Mouse (Mus musculus): ENCODE measurements around the gene Atpaf2. TPM values are rescaled to one million over a fixed set of nuclear protein-coding genes. Genes with fewer than 3 reads are reported as not detected.
A peak's percentile ranks its signal among the peaks of the same experiment; 100 is the strongest.

Atpaf2 gene
- polyA plus RNA-seq, 1 experiment from 2014 or later = 30.7 TPM

GRCm38 (mm10) chr11:60360631-60361201 is 57.5 kb downstream of the Atpaf2 start:
- Histone ChIP-seq H3K27ac (replicated peaks) (peak overlapping the region; percentile 65), H3K9ac (ENCODE audit: low read length) (no peak overlapping the region), H3K27me3 (ENCODE audit: control insufficient read depth, insufficient read depth, low read length) (no peaks in the 10 kb centered on the region), H3K4me2 (replicated peaks; ENCODE audit: low read depth) (no peak overlapping the region), H3K4me1 (replicated peaks; ENCODE audit: control insufficient read depth, insufficient read depth) (0 out of 2 replicates have a peak, but pooled peaks cover 2% of the 10 kb centered on the region), H3K4me3 (ENCODE audit: low read depth, low read length) (no peak overlapping the region), H3K36me3 (ENCODE audit: control insufficient read depth, insufficient read depth, low read length) (no peaks in the 10 kb centered on the region), H3K9me3 (ENCODE audit: control insufficient read depth, low read length) (no peaks in the 10 kb centered on the region)
- ATAC-seq (ENCODE audit: low FRiP score, low TSS enrichment) (peak; percentile 47), DNase-seq (ENCODE audit: low spot score) (no peak)
- WGBS = 55% methylated on average over 5 of the region's 5 CpGs
- TF ChIP-seq EP300 (optimal IDR thresholded peaks at IDR 0.05) (no peak), CTCF (IDR thresholded peaks at IDR 0.05; ENCODE audit: low read depth) (no peak)

- Histone ChIP-seq H3K4me1 (replicated peaks; ENCODE audit: control insufficient read depth, insufficient read depth) (0 out of 2 replicates have a peak, but pooled peaks cover 2% of the 10 kb centered on the region), H3K4me3 (ENCODE audit: low read depth, low read length) (no peak overlapping the region), H3K4me2 (replicated peaks; ENCODE audit: low read depth) (no peak overlapping the region), H3K27me3 (ENCODE audit: control insufficient read depth, insufficient read depth, low read length) (no peaks in the 10 kb centered on the region), H3K36me3 (ENCODE audit: control insufficient read depth, insufficient read depth, low read length) (no peaks in the 10 kb centered on the region), H3K9ac (ENCODE audit: low read length) (no peak overlapping the region), H3K9me3 (ENCODE audit: control insufficient read depth, low read length) (no peaks in the 10 kb centered on the region), H3K27ac (replicated peaks) (peak overlapping the region; percentile 25)
- DNase-seq (ENCODE audit: low spot score) (no peak), ATAC-seq (ENCODE audit: low FRiP score, low TSS enrichment) (peak; percentile 10; the same call in 1 of the 2 replicates)
- no peak for TF ChIP-seq EP300 (optimal IDR thresholded peaks at IDR 0.05)
- no peak for TF ChIP-seq CTCF (IDR thresholded peaks at IDR 0.05; ENCODE audit: low read depth)
- 81% methylated on average over 1 of the region's 1 CpGs for WGBS
Measured at GRCm38 (mm10) chr11:60359936-60360335, 58.3 kb downstream of the Atpaf2 start.

GRCm38 (mm10) chr11:60359138-60359537 is 59.1 kb downstream of the Atpaf2 start:
- WGBS = 64% methylated on average over 5 of the region's 5 CpGs
- Histone ChIP-seq H3K27me3 (ENCODE audit: control insufficient read depth, insufficient read depth, low read length) (no peaks in the 10 kb centered on the region), H3K9me3 (ENCODE audit: control insufficient read depth, low read length) (no peaks in the 10 kb centered on the region), H3K4me1 (replicated peaks; ENCODE audit: control insufficient read depth, insufficient read depth) (0 out of 2 replicates have a peak, but pooled peaks cover 2% of the 10 kb centered on the region), H3K27ac (replicated peaks) (peak overlapping the region; percentile 25; the same call in 1 of the 2 replicates), H3K4me2 (replicated peaks; ENCODE audit: low read depth) (no peak overlapping the region), H3K36me3 (ENCODE audit: control insufficient read depth, insufficient read depth, low read length) (no peaks in the 10 kb centered on the region), H3K9ac (ENCODE audit: low read length) (no peak overlapping the region), H3K4me3 (ENCODE audit: low read depth, low read length) (no peak overlapping the region)
- no peak for DNase-seq (ENCODE audit: low spot score)
- ATAC-seq (ENCODE audit: low FRiP score, low TSS enrichment) = no peak
- no peak for TF ChIP-seq EP300 (optimal IDR thresholded peaks at IDR 0.05)
- TF ChIP-seq CTCF (IDR thresholded peaks at IDR 0.05; ENCODE audit: low read depth) = no peak

DNA sequence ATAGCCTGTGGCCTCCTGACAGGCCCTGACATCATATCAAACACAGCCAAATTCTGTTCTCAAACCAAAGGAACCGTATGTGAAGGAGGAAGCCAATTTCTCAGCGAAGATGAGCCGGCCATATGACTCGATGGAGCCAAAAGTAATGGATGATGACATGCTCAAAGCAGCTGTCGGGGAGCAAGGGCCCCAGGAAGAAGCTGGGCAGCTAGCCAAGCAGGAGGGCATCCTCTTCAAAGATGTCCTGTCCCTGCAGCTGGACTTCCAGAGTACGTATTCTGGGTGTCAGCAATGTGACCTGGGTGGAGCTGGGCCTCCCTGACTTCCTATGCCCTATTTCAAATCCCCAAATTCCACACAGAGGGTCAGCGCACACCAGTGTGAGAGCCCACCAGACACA is 59.7 kb downstream of the Atpaf2 start:
- no peaks in the 10 kb centered on the region for H3K27me3 ChIP-seq (ENCODE audit: control insufficient read depth, insufficient read depth, low read length)
- no peak overlapping the region for H3K9ac ChIP-seq (ENCODE audit: low read length)
- no peak for DNase-seq (ENCODE audit: low spot score)
- ATAC-seq (ENCODE audit: low FRiP score, low TSS enrichment) = no peak
- no peak overlapping the region for H3K4me3 ChIP-seq (ENCODE audit: low read depth, low read length)
- 47% methylated on average over 7 of the region's 7 CpGs for WGBS
- no peak for TF ChIP-seq CTCF (IDR thresholded peaks at IDR 0.05; ENCODE audit: low read depth)
- TF ChIP-seq EP300 (optimal IDR thresholded peaks at IDR 0.05) = no peak
- no peaks in the 10 kb centered on the region for H3K9me3 ChIP-seq (ENCODE audit: control insufficient read depth, low read length)
- no peak overlapping the region for H3K4me2 ChIP-seq (replicated peaks; ENCODE audit: low read depth)
- 0 out of 2 replicates have a peak overlapping the region, but pooled peaks have one; percentile 35 for H3K27ac ChIP-seq (replicated peaks)
- no peaks in the 10 kb centered on the region for H3K36me3 ChIP-seq (ENCODE audit: control insufficient read depth, insufficient read depth, low read length)
- 0 out of 2 replicates have a peak, but pooled peaks cover 2% of the 10 kb centered on the region for H3K4me1 ChIP-seq (replicated peaks; ENCODE audit: control insufficient read depth, insufficient read depth)

DNA sequence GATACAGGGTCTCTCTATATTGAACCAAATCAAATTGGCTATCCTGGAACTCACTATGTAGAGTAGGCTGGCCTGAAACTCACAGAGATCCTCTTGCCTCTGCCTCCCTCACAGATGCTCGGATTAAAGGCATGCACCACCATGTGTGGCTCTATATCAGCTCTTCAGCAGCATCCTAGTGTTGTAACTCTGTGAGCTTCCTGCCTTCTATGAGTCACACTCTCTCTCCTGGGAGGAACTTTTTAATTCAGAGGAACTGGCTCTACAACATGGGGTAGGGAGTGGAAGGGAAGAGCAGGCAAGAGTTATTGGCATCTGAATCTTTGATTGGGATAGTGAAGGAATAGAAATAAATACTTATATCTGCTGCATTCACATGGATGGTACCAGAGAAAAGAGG is 61.1 kb downstream of the Atpaf2 start:
- no peak for TF ChIP-seq CTCF (IDR thresholded peaks at IDR 0.05; ENCODE audit: low read depth)
- no peak for TF ChIP-seq EP300 (optimal IDR thresholded peaks at IDR 0.05)
- 44% methylated on average over 1 of the region's 1 CpGs for WGBS
- Histone ChIP-seq H3K27me3 (ENCODE audit: control insufficient read depth, insufficient read depth, low read length) (no peaks in the 10 kb centered on the region), H3K9me3 (ENCODE audit: control insufficient read depth, low read length) (no peaks in the 10 kb centered on the region), H3K9ac (ENCODE audit: low read length) (no peak overlapping the region), H3K27ac (replicated peaks) (peak overlapping the region; percentile 67; the same call in 1 of the 2 replicates), H3K4me2 (replicated peaks; ENCODE audit: low read depth) (no peak overlapping the region), H3K4me3 (ENCODE audit: low read depth, low read length) (no peak overlapping the region), H3K36me3 (ENCODE audit: control insufficient read depth, insufficient read depth, low read length) (no peaks in the 10 kb centered on the region), H3K4me1 (replicated peaks; ENCODE audit: control insufficient read depth, insufficient read depth) (peaks cover 4% of the 10 kb centered on the region)
- DNase-seq (ENCODE audit: low spot score) (no peak), ATAC-seq (ENCODE audit: low FRiP score, low TSS enrichment) (no peak)

DNA sequence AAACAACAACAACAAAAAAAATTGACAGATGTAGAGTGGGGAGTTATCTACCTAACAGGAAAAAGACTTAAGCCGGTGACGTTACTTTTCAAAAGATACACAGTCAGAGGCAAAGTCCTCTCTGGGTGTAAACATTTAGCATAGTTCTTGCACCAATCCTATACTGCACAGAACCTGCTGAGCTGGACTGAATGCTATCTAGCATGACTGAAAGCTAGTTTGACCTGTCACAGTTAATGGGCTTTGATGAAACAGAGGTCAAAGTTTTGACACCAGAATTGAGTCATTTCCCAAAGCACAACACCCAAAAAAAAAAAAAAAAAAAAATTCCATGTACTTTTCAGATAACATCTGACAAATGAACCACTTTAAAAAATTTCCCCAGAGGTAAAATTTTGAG is 62.3 kb downstream of the Atpaf2 start:
- no peak overlapping the region for H3K9ac ChIP-seq (ENCODE audit: low read length)
- no peaks in the 10 kb centered on the region for H3K27me3 ChIP-seq (ENCODE audit: control insufficient read depth, insufficient read depth, low read length)
- no peak for ATAC-seq (ENCODE audit: low FRiP score, low TSS enrichment)
- H3K36me3 ChIP-seq (ENCODE audit: control insufficient read depth, insufficient read depth, low read length) = no peaks in the 10 kb centered on the region
- no peak overlapping the region for H3K27ac ChIP-seq (replicated peaks)
- no peak overlapping the region for H3K4me3 ChIP-seq (ENCODE audit: low read depth, low read length)
- no peak overlapping the region for H3K4me2 ChIP-seq (replicated peaks; ENCODE audit: low read depth)
- no peak for DNase-seq (ENCODE audit: low spot score)
- 49% methylated on average over 2 of the region's 2 CpGs for WGBS
- H3K4me1 ChIP-seq (replicated peaks; ENCODE audit: control insufficient read depth, insufficient read depth) = peaks cover 9% of the 10 kb centered on the region
- H3K9me3 ChIP-seq (ENCODE audit: control insufficient read depth, low read length) = no peaks in the 10 kb centered on the region
- TF ChIP-seq CTCF (IDR thresholded peaks at IDR 0.05; ENCODE audit: low read depth) (no peak), EP300 (optimal IDR thresholded peaks at IDR 0.05) (no peak)
